Mouse (Mus musculus) limb, embryonic 10.5 days (tissue): ENCODE results near the gene Unc5a. TPM values are rescaled to one million over a fixed set of nuclear protein-coding genes. Genes with fewer than 3 reads are reported as not detected.

Source experiments
- DNase-seq: peaks from one replicate; pipeline ENCODE4 v3.0.0-alpha.2; 2017; ENCODE audit warnings: low spot score
- H3K27ac ChIP-seq: fragments of 300-500 bp; sonication (generic); 2 replicates; pipeline ENCODE4 v1.5.1; 2016; ENCODE audit warnings: mild to moderate bottlenecking
- H3K27me3 ChIP-seq: fragments of 300-500 bp; sonication (generic); 2 replicates; pipeline ENCODE4 v1.6.1; 2016; ENCODE audit warnings: low read depth, mild to moderate bottlenecking; ENCODE audit not compliant: poor library complexity, severe bottlenecking
- H3K36me3 ChIP-seq: fragments of 300-500 bp; sonication (generic); 2 replicates; pipeline ENCODE4 v1.6.1; 2016; ENCODE audit warnings: mild to moderate bottlenecking, moderate library complexity
- H3K4me1 ChIP-seq: fragments of 300-500 bp; sonication (generic); 2 replicates; pipeline ENCODE4 v1.6.1; 2016
- H3K4me3 ChIP-seq: fragments of 300-500 bp; sonication (generic); 2 replicates; pipeline ENCODE4 v1.5.1; 2016; ENCODE audit warnings: mild to moderate bottlenecking, moderate library complexity
- H3K9me3 ChIP-seq: fragments of 300-500 bp; sonication (generic); replicated peaks from 2 replicates; pipeline ENCODE4 v1.6.1; 2016; ENCODE audit warnings: mild to moderate bottlenecking
- WGBS: fragments of 180-500 bp; shearing (Covaris S2); methylation state at CpG from one replicate; pipeline ENCODE4 v1.1.7; 2016; 5-methylcytosine and 5-hydroxymethylcytosine counted together
- polyA plus RNA-seq: library from polyadenylated mRNA; unstranded; fragments of >200 nt; fragmentation: Nextera tagmentation; extraction: Ambion mirVana; gene quantifications from 2 replicates; pipeline ENCODE4 v1.2.1, GENCODE M21; 2016

Gene Unc5a
- polyA plus RNA-seq, result 1.3 and 1.6 TPM in 2 replicates

DNA sequence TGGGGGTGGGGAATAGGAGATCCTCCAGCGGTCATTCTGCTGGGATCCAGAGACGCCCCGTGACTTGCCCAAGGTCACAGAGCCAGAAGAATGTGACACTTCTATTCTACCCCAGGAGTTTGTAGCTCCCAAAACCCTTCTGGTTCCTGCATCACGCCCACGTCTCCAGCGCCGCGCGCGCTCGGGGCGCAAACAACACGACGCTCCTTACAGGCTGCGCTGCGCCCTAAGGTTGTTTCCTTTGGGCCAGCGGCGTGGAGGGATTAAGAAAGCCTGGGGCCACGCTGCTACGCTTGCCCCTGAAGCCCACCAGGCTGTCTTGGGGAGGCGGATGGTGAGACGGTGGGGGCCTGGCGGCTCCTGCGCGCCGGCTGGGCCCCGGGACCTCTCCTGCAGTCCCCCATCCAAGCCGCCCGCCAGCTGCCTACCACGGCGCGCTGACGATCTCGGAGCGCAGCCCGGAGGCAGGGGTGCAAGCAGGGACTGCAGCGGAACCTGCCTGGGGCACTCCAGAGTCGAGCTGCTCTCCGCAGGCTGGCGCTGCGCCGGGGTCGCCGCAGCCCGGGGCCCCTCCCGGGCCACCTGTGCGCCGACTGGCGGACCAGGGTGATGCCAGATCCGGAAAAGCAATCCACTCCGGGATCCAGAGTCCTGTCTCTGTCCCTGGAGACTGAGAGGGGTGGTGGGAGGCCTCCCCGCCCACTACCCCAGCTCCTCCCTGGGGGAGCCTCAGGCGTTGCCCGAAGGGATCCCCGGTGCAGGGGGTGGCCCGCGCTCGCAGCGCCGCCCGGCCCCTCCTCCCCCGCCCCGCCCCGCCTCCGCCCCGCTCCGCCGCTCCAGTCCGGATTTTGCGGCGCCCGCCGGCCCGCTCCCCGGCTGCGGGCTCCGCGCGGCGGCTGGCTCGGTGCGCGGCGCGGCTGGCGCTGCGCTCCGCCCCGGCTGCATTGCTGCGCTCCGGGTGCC, at the start of gene Unc5a:
Gene Unc5a (plus strand): TSS at position 881 of the 963 bp plus-strand sequence.
- Histone ChIP-seq H3K9me3 (no peaks in the 10 kb centered on the region), H3K27me3 (peaks cover 97% of the 10 kb centered on the region), H3K27ac (peak within 1 kb of the TSS; percentile 59), H3K4me1 (peaks cover 26% of the 10 kb centered on the region), H3K4me3 (peak within 1 kb of the TSS; percentile 71), H3K36me3 (no peaks in the 10 kb centered on the region)
- WGBS, result 3% methylated on average over 82 of the region's 91 CpGs
- DNase-seq, result peak; percentile 79

DNA sequence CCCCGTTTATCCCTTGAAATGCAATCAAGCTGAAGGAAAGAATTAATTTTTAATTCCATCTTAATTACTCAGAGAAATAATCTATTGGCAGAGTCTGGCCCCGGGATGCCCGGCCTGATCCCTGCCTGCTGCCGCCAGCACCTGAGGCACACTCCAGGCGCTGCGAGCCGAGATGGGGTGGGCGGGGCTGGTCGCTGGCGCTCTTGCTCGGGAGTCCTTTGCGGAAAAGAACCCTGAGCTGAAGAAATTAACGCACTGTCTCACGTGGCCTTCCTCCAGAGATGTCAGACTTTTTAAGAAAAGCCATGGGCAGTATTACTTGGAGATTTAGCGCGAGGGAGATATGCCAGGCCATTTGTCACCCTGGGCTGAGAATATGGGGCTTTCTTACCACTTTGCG, 37.2 kb upstream of the Unc5a start:
- Histone ChIP-seq H3K9me3 (no peaks in the 10 kb centered on the region), H3K4me3 (peak overlapping the region; percentile 24), H3K27me3 (peaks cover 46% of the 10 kb centered on the region), H3K4me1 (peaks cover 17% of the 10 kb centered on the region), H3K27ac (no peak overlapping the region), H3K36me3 (no peaks in the 10 kb centered on the region)
- WGBS, result 3% methylated on average over 17 of the region's 17 CpGs
- peak; percentile 50 for DNase-seq

DNA sequence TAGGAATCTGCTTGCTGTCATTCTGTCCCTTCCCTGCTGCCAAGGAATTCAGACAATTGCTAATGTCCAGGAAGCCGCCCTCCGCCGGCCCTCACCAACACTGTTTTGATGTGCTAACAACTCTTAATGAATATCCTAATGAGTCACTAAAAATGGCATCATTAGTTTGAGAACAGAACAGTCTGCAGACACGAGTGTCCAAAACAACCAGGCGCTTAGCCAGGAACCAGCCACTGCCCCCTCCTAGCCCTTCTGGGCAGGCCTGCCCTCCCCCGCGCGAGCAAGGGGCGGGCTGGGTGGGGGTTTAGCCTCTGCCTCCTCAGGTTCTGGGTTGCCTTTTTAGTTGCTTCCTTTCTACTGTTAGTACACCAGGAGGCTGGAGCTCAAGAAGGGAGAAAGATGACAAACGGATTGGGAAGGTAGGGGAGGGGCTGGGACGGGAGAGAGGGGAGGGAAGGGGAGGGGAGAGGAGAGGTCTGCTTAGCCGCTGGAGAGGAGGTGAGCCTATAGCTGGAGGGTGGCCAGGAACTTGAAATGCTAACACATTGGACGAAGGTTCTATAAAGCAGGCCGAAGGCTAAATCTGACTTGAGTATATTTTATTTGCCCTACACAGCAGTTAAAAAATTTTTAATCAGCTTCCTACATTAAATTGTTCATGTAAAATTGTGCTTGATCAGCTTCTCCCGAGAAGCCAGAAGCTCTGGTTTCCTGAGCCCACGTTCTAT, 36.2 kb upstream of the Unc5a start:
- Histone ChIP-seq H3K4me1 (peaks cover 17% of the 10 kb centered on the region), H3K27ac (no peak overlapping the region), H3K27me3 (peaks cover 43% of the 10 kb centered on the region), H3K4me3 (no peak overlapping the region), H3K36me3 (no peaks in the 10 kb centered on the region), H3K9me3 (no peaks in the 10 kb centered on the region)
- no peak for DNase-seq
- 14% methylated on average over 16 of the region's 16 CpGs for WGBS

DNA sequence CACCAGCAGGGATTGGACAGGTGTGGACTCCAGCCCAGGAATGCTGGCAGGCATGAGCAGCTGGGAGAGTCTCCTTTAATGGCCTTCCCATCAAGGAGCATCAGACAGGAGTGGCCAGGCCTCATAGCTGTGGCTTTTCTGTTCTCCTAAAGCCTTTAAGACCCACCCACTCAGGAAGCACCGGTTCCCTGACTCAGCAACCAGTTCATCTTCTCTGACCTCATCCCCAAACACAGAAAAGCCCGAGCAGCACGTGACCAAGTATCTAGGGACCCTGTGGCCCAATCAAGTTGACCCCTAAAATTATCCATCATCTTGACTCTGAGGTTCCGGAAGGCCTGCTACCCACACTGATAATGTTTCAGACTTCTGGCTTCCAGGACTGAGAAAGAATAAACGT, 32.6 kb upstream of the Unc5a start:
- Histone ChIP-seq H3K27me3 (peaks cover 28% of the 10 kb centered on the region), H3K9me3 (no peaks in the 10 kb centered on the region), H3K4me3 (no peak overlapping the region), H3K4me1 (peaks cover 37% of the 10 kb centered on the region), H3K27ac (no peak overlapping the region), H3K36me3 (no peaks in the 10 kb centered on the region)
- DNase-seq, result no peak
- WGBS, result 70% methylated on average over 5 of the region's 5 CpGs

DNA sequence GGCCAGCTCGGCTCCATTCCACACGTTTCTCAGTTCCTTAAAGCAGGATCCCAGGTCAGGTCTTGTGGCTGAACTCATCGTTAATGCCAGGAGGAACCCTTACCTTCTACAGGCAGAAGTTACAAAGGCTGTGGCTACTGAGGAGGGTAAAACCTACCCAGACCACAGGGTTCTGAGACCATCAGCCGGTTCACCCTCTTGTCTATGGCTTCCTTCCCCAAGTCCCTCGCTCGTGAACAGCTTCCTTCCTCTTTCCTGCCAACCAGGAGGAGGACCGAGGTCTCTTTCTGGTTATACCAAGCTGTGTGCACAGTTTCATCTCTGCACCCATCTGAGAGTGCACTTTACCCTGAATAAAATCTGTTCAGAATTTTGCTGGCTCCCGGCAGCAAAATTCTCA, 30.3 kb upstream of the Unc5a start:
- Histone ChIP-seq H3K36me3 (no peaks in the 10 kb centered on the region), H3K4me1 (peaks cover 20% of the 10 kb centered on the region), H3K27me3 (peaks cover 5% of the 10 kb centered on the region), H3K4me3 (no peak overlapping the region), H3K27ac (no peak overlapping the region), H3K9me3 (no peaks in the 10 kb centered on the region)
- 79% methylated on average over 8 of the region's 8 CpGs for WGBS
- DNase-seq, result no peak

DNA sequence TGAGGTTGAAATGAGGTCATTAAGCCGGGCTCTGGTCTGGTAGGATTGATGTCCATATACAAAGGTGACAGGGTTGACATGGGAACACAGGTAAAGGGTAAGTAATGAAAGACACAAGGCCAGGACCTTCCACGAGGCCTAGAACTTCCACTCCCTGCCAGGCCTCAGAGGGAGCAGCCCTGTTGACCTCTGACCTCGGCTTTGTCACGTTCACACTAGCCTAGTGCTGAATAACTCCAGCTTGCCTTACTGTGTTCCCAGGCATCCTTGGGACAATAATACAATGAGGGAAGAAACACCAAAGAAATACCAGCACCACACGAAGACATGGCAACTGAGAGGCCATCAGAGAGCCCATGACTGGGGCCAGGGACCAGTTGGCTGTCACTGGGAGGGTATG, 29.5 kb upstream of the Unc5a start:
- H3K27me3 ChIP-seq, result no peaks in the 10 kb centered on the region
- H3K4me3 ChIP-seq, result no peak overlapping the region
- 44% methylated on average over 5 of the region's 5 CpGs for WGBS
- peaks cover 20% of the 10 kb centered on the region for H3K4me1 ChIP-seq
- no peak overlapping the region for H3K27ac ChIP-seq
- H3K9me3 ChIP-seq, result no peaks in the 10 kb centered on the region
- no peak for DNase-seq
- no peaks in the 10 kb centered on the region for H3K36me3 ChIP-seq

DNA sequence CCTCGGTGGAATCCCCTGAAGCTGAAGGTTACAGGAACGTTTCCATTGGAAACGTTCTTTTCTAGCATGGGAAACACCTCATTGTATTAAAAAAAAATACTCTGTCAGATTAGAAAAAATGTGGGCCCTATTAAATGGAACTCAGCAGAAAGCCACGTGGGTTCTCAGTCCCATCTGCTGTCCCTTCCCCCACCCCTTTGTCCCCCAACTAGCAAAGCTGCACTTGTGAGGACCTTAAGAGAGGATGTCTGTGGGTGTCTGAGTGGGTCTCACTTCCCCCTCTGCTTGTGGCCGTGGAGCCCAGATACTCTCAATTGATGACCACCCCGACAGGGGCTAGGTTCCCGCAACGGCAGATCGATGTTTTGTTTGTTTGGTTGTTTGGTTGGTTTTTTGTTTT, 27.5 kb upstream of the Unc5a start:
- no peaks in the 10 kb centered on the region for H3K36me3 ChIP-seq
- WGBS, result 79% methylated on average over 9 of the region's 9 CpGs
- peaks cover 20% of the 10 kb centered on the region for H3K4me1 ChIP-seq
- H3K9me3 ChIP-seq, result no peaks in the 10 kb centered on the region
- DNase-seq, result no peak
- no peak overlapping the region for H3K27ac ChIP-seq
- H3K27me3 ChIP-seq, result no peaks in the 10 kb centered on the region
- no peak overlapping the region for H3K4me3 ChIP-seq

DNA sequence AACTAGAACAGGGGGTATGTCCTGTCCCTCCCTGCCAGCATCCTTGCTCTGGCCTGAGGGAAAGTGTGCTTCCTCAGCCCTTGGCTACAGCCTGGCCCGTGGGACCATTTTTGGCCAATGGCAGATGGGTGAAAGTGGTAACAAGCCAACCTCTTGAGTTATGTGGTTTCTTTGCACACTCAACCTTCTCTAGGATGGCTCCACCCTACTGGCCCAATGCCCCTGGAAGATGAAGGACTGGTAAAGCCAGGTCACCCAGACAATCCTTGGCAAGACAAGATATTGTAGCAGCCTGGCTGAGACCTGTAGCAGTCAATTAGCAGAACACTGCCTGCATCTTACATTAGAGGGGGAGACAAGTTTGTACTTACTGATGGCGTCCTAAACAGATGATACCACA, 25.5 kb upstream of the Unc5a start:
- DNase-seq, result no peak
- H3K36me3 ChIP-seq, result no peaks in the 10 kb centered on the region
- no peak overlapping the region for H3K4me3 ChIP-seq
- H3K9me3 ChIP-seq, result no peaks in the 10 kb centered on the region
- WGBS, result 82% methylated on average over 2 of the region's 2 CpGs
- peaks cover 18% of the 10 kb centered on the region for H3K4me1 ChIP-seq
- no peaks in the 10 kb centered on the region for H3K27me3 ChIP-seq
- H3K27ac ChIP-seq, result no peak overlapping the region

DNA sequence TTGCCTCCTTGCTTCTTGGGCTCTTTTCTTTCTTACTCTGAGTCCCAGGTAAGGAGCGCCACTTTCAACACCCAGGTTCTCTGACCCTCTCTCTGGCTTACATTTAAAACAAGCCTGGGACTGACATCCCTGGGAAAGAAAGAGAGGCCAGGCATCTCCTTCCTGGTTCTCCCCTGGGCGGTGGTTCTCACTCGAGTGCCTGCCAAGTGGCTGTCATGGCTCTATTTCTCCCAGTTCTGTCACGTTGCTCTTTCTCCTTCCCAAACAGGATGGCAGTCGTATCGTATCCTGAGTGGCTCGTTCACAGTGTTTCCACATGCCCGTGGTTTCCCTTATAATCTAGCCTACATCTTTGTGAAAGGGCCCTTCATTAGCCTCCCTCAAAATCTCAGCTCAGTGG, 23.7 kb upstream of the Unc5a start:
- Histone ChIP-seq H3K27ac (no peak overlapping the region), H3K9me3 (no peaks in the 10 kb centered on the region), H3K4me1 (peaks cover 1% of the 10 kb centered on the region; the same call in 1 of the 2 replicates), H3K4me3 (no peak overlapping the region), H3K36me3 (no peaks in the 10 kb centered on the region), H3K27me3 (no peaks in the 10 kb centered on the region)
- 71% methylated on average over 8 of the region's 8 CpGs for WGBS
- no peak for DNase-seq

DNA sequence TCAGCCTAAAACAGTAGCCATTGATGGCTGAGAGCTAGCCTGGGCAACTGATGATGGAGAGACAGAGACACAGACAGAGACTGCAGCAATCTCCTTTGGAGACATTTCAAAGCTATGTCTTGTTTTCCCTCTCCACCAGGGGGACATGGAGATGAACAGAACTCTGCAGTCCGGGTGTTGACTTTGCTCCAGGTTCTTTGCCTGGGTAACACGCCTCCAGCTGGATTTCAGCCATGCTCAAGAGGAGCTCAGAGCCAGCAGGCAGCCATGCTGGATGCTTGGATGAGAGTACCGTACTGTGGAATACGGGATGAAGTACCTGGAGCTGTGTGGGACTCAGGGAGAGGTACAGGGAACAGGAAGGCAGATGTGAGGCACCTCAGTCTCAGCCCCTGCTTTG, 22.6 kb upstream of the Unc5a start:
- no peak overlapping the region for H3K27ac ChIP-seq
- no peak for DNase-seq
- 70% methylated on average over 4 of the region's 4 CpGs for WGBS

DNA sequence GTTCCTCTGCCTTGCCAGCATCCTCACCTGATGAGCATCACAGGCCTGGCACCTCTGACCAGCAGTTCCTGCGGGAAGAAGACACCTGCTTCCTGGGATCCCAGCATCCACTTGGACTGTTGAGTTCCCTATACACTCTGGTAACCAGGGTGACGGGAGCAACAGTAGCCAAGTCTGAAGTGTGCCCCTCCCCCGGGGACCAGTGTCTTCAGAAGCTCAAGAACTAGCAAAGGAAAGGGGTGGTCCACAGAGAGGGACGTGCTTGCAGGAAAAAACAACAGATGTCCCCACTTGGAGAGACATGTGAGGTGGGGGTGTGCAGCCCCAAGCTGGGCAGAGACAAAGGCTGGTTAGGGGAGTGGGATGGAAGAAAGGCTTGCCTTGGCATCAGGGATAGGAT, 19.1 kb upstream of the Unc5a start:
- Histone ChIP-seq H3K9me3 (no peaks in the 10 kb centered on the region), H3K4me3 (no peak overlapping the region), H3K36me3 (no peaks in the 10 kb centered on the region), H3K27me3 (no peaks in the 10 kb centered on the region), H3K4me1 (no peaks in the 10 kb centered on the region; the same call in 1 of the 2 replicates), H3K27ac (no peak overlapping the region)
- no peak for DNase-seq
- WGBS, result 44% methylated on average over 4 of the region's 4 CpGs

More for the DNA sequence above, 22.6 kb upstream of the Unc5a start:
- H3K9me3 ChIP-seq, result no peaks in the 10 kb centered on the region
- no peaks in the 10 kb centered on the region for H3K36me3 ChIP-seq
- no peak overlapping the region for H3K4me3 ChIP-seq
- H3K27me3 ChIP-seq, result no peaks in the 10 kb centered on the region
- H3K4me1 ChIP-seq, result no peaks in the 10 kb centered on the region; the same call in 1 of the 2 replicates

DNA sequence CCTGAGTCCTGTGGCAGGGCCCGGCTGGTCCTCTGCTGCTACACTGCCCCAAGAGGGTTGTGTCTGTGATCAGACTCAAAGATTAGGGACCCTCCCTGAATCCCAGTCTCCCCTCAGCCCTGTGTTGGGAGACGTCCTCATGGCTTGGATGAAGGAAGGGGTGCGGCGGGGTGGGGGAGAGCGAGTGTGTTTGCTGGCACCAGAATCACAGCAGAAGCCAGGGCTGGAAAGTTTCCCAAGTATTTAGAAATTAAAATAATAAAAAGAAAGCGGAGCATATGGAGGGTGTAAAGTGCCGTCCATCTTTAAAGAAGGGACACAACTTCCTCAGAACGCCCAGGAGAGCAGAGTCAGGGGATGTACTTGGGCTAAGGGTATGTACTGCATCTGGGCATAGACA, 14.3 kb upstream of the Unc5a start:
- Histone ChIP-seq H3K4me3 (no peak overlapping the region), H3K27me3 (peaks cover 11% of the 10 kb centered on the region), H3K36me3 (no peaks in the 10 kb centered on the region), H3K4me1 (no peaks in the 10 kb centered on the region; the same call in 1 of the 2 replicates), H3K9me3 (no peaks in the 10 kb centered on the region), H3K27ac (no peak overlapping the region)
- WGBS, result 78% methylated on average over 8 of the region's 8 CpGs
- no peak for DNase-seq

DNA sequence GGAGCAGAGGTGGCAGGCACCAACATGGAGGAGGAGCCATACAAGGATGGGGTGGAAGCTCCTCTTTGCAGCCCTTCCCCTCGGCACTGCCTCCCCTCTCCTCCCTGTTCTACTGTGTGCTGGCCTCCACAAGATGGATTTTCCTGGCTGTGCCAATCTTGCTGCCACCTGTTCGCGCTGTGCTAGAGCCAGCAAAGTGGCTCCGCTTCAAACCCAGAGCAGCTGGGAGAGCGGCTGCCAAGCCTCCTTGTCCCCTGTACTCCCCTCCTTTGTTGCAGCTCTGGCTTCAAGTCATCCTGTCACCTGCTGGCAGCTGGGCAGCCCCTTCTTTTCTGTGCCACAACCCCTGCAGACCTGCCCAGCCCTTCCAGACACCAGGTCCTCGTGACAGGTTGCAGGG, 13.0 kb upstream of the Unc5a start:
- Histone ChIP-seq H3K27me3 (peaks cover 21% of the 10 kb centered on the region), H3K9me3 (no peaks in the 10 kb centered on the region), H3K36me3 (no peaks in the 10 kb centered on the region), H3K4me3 (no peak overlapping the region), H3K4me1 (no peaks in the 10 kb centered on the region), H3K27ac (no peak overlapping the region)
- DNase-seq, result no peak
- 75% methylated on average over 6 of the region's 6 CpGs for WGBS
